Mouse (Mus musculus) lung, postnatal 0 days (tissue): ENCODE results near the gene Cerk.

Experiments used
- CTCF ChIP-seq: IDR thresholded peaks from 2 replicates; pipeline ENCODE4 v1.5.1; 2016; ENCODE audit warnings: antibody characterized with exemption, mild to moderate bottlenecking
- EP300 ChIP-seq: IDR thresholded peaks from 2 replicates; pipeline ENCODE4 v1.6.1; 2016; ENCODE audit warnings: antibody characterized with exemption, mild to moderate bottlenecking, control low read depth

GRCm38 (mm10) chr15:86184071-86184470, 1.9 kb downstream of the Cerk start:
- TF ChIP-seq CTCF (no peak), EP300 (no peak)
